Mouse (Mus musculus): ENCODE results near the gene Mob3c.

Mob3c gene

GRCm38 (mm10) chr4:115881183-115881582 is 53.3 kb downstream of the Mob3c start:
- no peak for DNase-seq (ENCODE audit: low spot score)

DNA sequence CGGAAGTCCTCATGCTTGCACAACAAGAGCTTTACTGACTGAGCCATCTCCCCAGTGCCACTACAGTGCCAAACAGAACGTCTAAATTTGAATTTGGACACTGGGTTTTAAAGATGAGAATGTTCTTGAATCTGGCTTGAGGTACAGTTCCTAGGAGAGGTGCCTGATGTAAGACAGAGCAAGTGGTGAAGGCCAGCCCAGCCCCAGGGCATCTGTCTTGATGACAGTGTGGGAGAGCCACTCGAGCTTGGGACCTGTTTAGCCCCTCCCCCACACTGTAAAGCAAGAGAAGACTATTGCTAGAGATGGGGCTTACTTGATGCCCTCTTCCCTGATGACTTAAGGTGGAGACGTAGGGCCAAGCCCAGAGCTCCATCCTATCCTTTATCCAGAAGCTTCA is 54.3 kb downstream of the Mob3c start:
- DNase-seq (ENCODE audit: low spot score), result no peak

DNA sequence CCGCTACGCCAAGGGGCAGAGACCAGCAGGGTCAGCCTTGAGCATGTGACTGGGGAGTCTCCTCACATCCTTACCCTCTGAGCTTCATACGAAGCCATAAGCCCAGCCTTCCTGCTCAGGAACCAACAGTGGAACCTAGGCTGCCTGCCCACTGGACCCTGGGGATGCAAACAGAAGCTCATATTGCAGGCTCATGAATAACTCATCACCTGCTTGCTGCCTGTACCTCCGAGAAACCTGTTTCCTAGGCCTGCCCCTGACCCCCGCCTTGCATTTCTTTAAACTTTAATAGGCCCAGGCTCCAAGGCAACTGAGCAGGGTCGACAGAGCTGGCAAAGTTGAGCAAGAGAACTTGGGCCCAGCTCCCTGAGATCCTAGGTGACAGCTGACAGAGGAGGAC is 56.1 kb downstream of the Mob3c start, which contains the start of gene Kncn:
Kncn (plus strand) TSS at position 379 of the 400 bp plus-strand sequence.
- DNase-seq (ENCODE audit: low spot score), result no peak

Measured in spleen, adult 12 weeks (tissue).